Mouse (Mus musculus): Measurements from ENCODE around the gene Lrrc71. TPM values are rescaled to one million over a fixed set of nuclear protein-coding genes. Genes with fewer than 3 reads are reported as not detected.

The Lrrc71 gene
- polyA plus RNA-seq, 2 experiments = 0.33 to 0.52 TPM

GRCm38 (mm10) chr3:87755964-87756363 is 7.5 kb upstream of the Lrrc71 start:
- Histone ChIP-seq H3K36me3 (ENCODE audit: control insufficient read depth, insufficient read depth, low read length) (peaks cover 10% of the 10 kb centered on the region), H3K4me1 (ENCODE audit: control insufficient read depth, insufficient read depth, low read length) (no peaks in the 10 kb centered on the region; the same call in 1 of the 2 replicates)
- 3% methylated on average over 24 of the region's 24 CpGs for WGBS

GRCm38 (mm10) chr3:87753829-87754228 is 5.4 kb upstream of the Lrrc71 start:
- WGBS = 88% methylated on average over 13 of the region's 13 CpGs
- Histone ChIP-seq H3K4me3 (replicated peaks; ENCODE audit: low read length) (no peak overlapping the region), H3K36me3 (ENCODE audit: control insufficient read depth, insufficient read depth, low read length) (peaks cover 9% of the 10 kb centered on the region), H3K27me3 (ENCODE audit: control insufficient read depth, insufficient read depth, low read length) (no peaks in the 10 kb centered on the region), H3K9me3 (ENCODE audit: control insufficient read depth, low read length) (no peaks in the 10 kb centered on the region), H3K9ac (ENCODE audit: low read depth, low read length, severe bottlenecking) (no peak overlapping the region), H3K4me2 (replicated peaks; ENCODE audit: low read depth, low read length, severe bottlenecking) (no peak overlapping the region), H3K27ac (replicated peaks; ENCODE audit: low read depth, low read length) (no peak overlapping the region), H3K4me1 (ENCODE audit: control insufficient read depth, insufficient read depth, low read length) (no peaks in the 10 kb centered on the region; the same call in 1 of the 2 replicates)
- ATAC-seq (ENCODE audit: low FRiP score, low read depth) (no peak), DNase-seq (ENCODE audit: low spot score) (no peak)
- no peak for TF ChIP-seq POLR2A (IDR thresholded peaks at IDR 0.05; ENCODE audit: borderline replicate concordance, extremely low read depth, insufficient read depth, insufficient read length)

More at GRCm38 (mm10) chr3:87755964-87756363, 7.5 kb upstream of the Lrrc71 start:
- Histone ChIP-seq H3K9me3 (ENCODE audit: control insufficient read depth, low read length) (no peaks in the 10 kb centered on the region), H3K4me2 (replicated peaks; ENCODE audit: low read depth, low read length, severe bottlenecking) (peak overlapping the region; percentile 44), H3K4me3 (replicated peaks; ENCODE audit: low read length) (no peak overlapping the region; the same call in 1 of the 2 replicates), H3K27ac (replicated peaks; ENCODE audit: low read depth, low read length) (no peak overlapping the region), H3K27me3 (ENCODE audit: control insufficient read depth, insufficient read depth, low read length) (no peaks in the 10 kb centered on the region), H3K9ac (ENCODE audit: low read depth, low read length, severe bottlenecking) (no peak overlapping the region)
- no peak for TF ChIP-seq POLR2A (IDR thresholded peaks at IDR 0.05; ENCODE audit: borderline replicate concordance, extremely low read depth, insufficient read depth, insufficient read length)
- ATAC-seq (ENCODE audit: low FRiP score, low read depth) (peak; percentile 82), DNase-seq (ENCODE audit: low spot score) (peak; percentile 75)

- no peak overlapping the region for H3K4me3 ChIP-seq (replicated peaks; ENCODE audit: low read length)
These were observed 4.1 kb upstream of the Lrrc71 start for GRCm38 (mm10) chr3:87752567-87752966.

GRCm38 (mm10) chr3:87749977-87750376 is 1.6 kb upstream of the Lrrc71 start:
- Histone ChIP-seq H3K27me3 (ENCODE audit: control insufficient read depth, insufficient read depth, low read length) (no peaks in the 10 kb centered on the region), H3K4me3 (replicated peaks; ENCODE audit: low read length) (no peak overlapping the region), H3K4me2 (replicated peaks; ENCODE audit: low read depth, low read length, severe bottlenecking) (no peak overlapping the region), H3K27ac (replicated peaks; ENCODE audit: low read depth, low read length) (no peak overlapping the region), H3K9me3 (ENCODE audit: control insufficient read depth, low read length) (no peaks in the 10 kb centered on the region), H3K9ac (ENCODE audit: low read depth, low read length, severe bottlenecking) (no peak overlapping the region), H3K4me1 (ENCODE audit: control insufficient read depth, insufficient read depth, low read length) (0 out of 2 replicates have a peak, but pooled peaks cover 7% of the 10 kb centered on the region), H3K36me3 (ENCODE audit: control insufficient read depth, insufficient read depth, low read length) (peaks cover 9% of the 10 kb centered on the region)
- DNase-seq (ENCODE audit: low spot score) (no peak), ATAC-seq (ENCODE audit: low FRiP score, low read depth) (no peak)
- WGBS = 90% methylated on average over 12 of the region's 12 CpGs
- no peak for TF ChIP-seq POLR2A (IDR thresholded peaks at IDR 0.05; ENCODE audit: borderline replicate concordance, extremely low read depth, insufficient read depth, insufficient read length)

More at GRCm38 (mm10) chr3:87752567-87752966, 4.1 kb upstream of the Lrrc71 start:
- DNase-seq (ENCODE audit: low spot score) (no peak), ATAC-seq (ENCODE audit: low FRiP score, low read depth) (no peak)
- 77% methylated on average over 3 of the region's 3 CpGs for WGBS
- H3K4me2 ChIP-seq (replicated peaks; ENCODE audit: low read depth, low read length, severe bottlenecking) = no peak overlapping the region
- H3K27ac ChIP-seq (replicated peaks; ENCODE audit: low read depth, low read length) = no peak overlapping the region
- peaks cover 9% of the 10 kb centered on the region for H3K36me3 ChIP-seq (ENCODE audit: control insufficient read depth, insufficient read depth, low read length)
- H3K4me1 ChIP-seq (ENCODE audit: control insufficient read depth, insufficient read depth, low read length) = no peaks in the 10 kb centered on the region; the same call in 1 of the 2 replicates
- H3K9me3 ChIP-seq (ENCODE audit: control insufficient read depth, low read length) = no peaks in the 10 kb centered on the region
- no peak overlapping the region for H3K9ac ChIP-seq (ENCODE audit: low read depth, low read length, severe bottlenecking)
- no peak for TF ChIP-seq POLR2A (IDR thresholded peaks at IDR 0.05; ENCODE audit: borderline replicate concordance, extremely low read depth, insufficient read depth, insufficient read length)
- no peaks in the 10 kb centered on the region for H3K27me3 ChIP-seq (ENCODE audit: control insufficient read depth, insufficient read depth, low read length)

GRCm38 (mm10) chr3:87749036-87749435 is 611 bp upstream of the Lrrc71 start:
- no peaks in the 10 kb centered on the region for H3K27me3 ChIP-seq (ENCODE audit: control insufficient read depth, insufficient read depth, low read length)
- ATAC-seq (ENCODE audit: low FRiP score, low read depth) (no peak), DNase-seq (ENCODE audit: low spot score) (peak; percentile 45)
- no peak overlapping the region for H3K9ac ChIP-seq (ENCODE audit: low read depth, low read length, severe bottlenecking)
- H3K4me1 ChIP-seq (ENCODE audit: control insufficient read depth, insufficient read depth, low read length) = 0 out of 2 replicates have a peak, but pooled peaks cover 10% of the 10 kb centered on the region
- H3K36me3 ChIP-seq (ENCODE audit: control insufficient read depth, insufficient read depth, low read length) = peaks cover 9% of the 10 kb centered on the region
- TF ChIP-seq POLR2A (IDR thresholded peaks at IDR 0.05; ENCODE audit: borderline replicate concordance, extremely low read depth, insufficient read depth, insufficient read length) = no peak
- H3K27ac ChIP-seq (replicated peaks; ENCODE audit: low read depth, low read length) = no peak overlapping the region
- 15% methylated on average over 5 of the region's 5 CpGs for WGBS
- H3K9me3 ChIP-seq (ENCODE audit: control insufficient read depth, low read length) = no peaks in the 10 kb centered on the region
- H3K4me2 ChIP-seq (replicated peaks; ENCODE audit: low read depth, low read length, severe bottlenecking) = no peak overlapping the region
- H3K4me3 ChIP-seq (replicated peaks; ENCODE audit: low read length) = no peak overlapping the region
